Mouse (Mus musculus) CH12.LX (cell line): Measurements from ENCODE around the gene Tmem38b.

ENCODE experiments used
- CTCF ChIP-seq, 2 experiments: IDR thresholded peaks in 1 of 2; conservative IDR thresholded peaks in 1 of 2; 2 replicates each; pipeline ENCODE4 v1.5.1; 2011 to 2012; ENCODE audit warnings: low read depth in 2 of 2, low read length in 2 of 2, improper control_type of control experiment in 1 of 2, inconsistent platforms in 1 of 2, mild to moderate bottlenecking in 1 of 2, moderate library complexity in 1 of 2
- JUN ChIP-seq: IDR thresholded peaks from 2 replicates; pipeline ENCODE4 v1.6.1; 2011; ENCODE audit warnings: low read depth, mild to moderate bottlenecking, low read length, improper control_type of control experiment, moderate library complexity; ENCODE audit not compliant: insufficient read depth
- NRF1 ChIP-seq: IDR thresholded peaks from 2 replicates; pipeline ENCODE4 v1.6.1; 2014; ENCODE audit warnings: low read depth, mild to moderate bottlenecking, inconsistent platforms, low read length, improper control_type of control experiment, moderate library complexity
- POLR2A ChIP-seq: IDR thresholded peaks from 2 replicates; pipeline ENCODE4 v1.6.1; 2011; ENCODE audit warnings: low read depth, mild to moderate bottlenecking, improper control_type of control experiment, low read length
- RAD21 ChIP-seq: IDR thresholded peaks from 2 replicates; pipeline ENCODE4 v1.6.1; 2011; ENCODE audit warnings: low read depth, mild to moderate bottlenecking, low read length, improper control_type of control experiment, moderate library complexity
- TBP ChIP-seq: conservative IDR thresholded peaks from 2 replicates; pipeline ENCODE4 v1.6.1; 2011; ENCODE audit warnings: low read depth, low read length, improper control_type of control experiment
- ZKSCAN1 ChIP-seq: IDR thresholded peaks from 2 replicates; pipeline ENCODE4 v1.6.1; 2012; ENCODE audit warnings: low read depth, inconsistent platforms, low read length, improper control_type of control experiment, borderline replicate concordance

DNA sequence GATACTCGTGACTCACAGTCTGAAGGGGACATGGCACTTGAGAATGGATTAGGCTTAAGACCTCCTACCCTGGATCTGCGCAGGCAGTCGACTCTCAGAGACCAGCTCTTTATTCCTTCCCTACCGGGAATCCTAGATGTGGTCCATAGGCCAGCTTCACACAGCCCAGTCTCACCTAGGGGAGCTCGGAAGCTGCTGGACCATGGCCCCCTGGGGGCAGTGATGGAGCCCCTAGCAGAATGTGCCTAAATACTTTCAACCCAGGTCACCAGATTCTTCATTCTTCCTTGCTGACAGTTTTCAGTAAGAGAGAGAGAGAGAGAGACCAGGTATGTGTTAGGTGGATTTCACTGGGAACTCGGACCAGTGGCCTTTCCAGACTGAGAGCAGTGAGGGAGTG, 36.3 kb downstream of the Tmem38b start:
- TF ChIP-seq CTCF (conservative IDR thresholded peaks at IDR 0.05 in 1 of 2, IDR thresholded peaks at IDR 0.05 in 1 of 2; ENCODE audit: low read depth in 2 of 2, low read length in 2 of 2) = no peak
- TF ChIP-seq JUN = no peak
- no peak for TF ChIP-seq RAD21
- TF ChIP-seq NRF1 = no peak
- TF ChIP-seq TBP = no peak
- no peak for TF ChIP-seq POLR2A
- TF ChIP-seq ZKSCAN1 = no peak
